Mouse (Mus musculus) megakaryocyte, embryonic 14.5 days (primary cell): Measurements from ENCODE around the gene Numbl.

Source experiments
- FLI1 ChIP-seq: IDR thresholded peaks from 2 replicates; pipeline ENCODE4 v1.6.1; 2012; ENCODE audit warnings: low read length, inconsistent platforms, mixed read lengths
- GATA1 ChIP-seq: IDR thresholded peaks from 3 replicates; pipeline ENCODE4 v1.6.1; 2012; ENCODE audit warnings: mixed read lengths, low read length, inconsistent platforms, borderline replicate concordance

DNA sequence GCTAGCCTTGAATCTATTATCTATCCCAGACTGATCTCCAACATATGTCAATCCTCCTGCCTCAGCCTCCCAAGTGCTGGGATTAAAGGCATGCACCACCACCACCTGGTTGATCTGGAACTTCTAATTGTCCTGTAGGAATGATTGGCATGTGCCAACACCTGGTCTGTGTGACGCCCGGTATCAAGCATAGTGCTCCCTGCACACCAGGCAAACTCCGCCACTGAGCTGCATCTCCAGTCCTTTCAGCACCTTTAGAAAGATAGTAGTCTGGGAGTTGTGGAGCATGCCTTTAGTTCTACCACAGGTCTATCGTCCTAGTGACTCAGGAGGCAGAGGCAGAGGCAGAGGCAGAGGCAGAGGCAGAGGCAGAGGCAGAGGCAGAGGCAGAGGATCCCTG is 42.1 kb downstream of the Numbl start:
- TF ChIP-seq GATA1 (no peak), FLI1 (no peak)
